Mouse (Mus musculus) ES-E14 (cell line): ENCODE measurements around the gene Ttc3.

Source experiments
- MAFK ChIP-seq: IDR thresholded peaks from 2 replicates; pipeline ENCODE4 v1.6.1; 2014; ENCODE audit warnings: mild to moderate bottlenecking, low read depth, low read length, inconsistent platforms; ENCODE audit not compliant: insufficient read depth
- ZC3H11A ChIP-seq: IDR thresholded peaks from 2 replicates; pipeline ENCODE4 v1.6.1; 2012; ENCODE audit warnings: low read depth, mild to moderate bottlenecking, inconsistent platforms, low read length, borderline replicate concordance

DNA sequence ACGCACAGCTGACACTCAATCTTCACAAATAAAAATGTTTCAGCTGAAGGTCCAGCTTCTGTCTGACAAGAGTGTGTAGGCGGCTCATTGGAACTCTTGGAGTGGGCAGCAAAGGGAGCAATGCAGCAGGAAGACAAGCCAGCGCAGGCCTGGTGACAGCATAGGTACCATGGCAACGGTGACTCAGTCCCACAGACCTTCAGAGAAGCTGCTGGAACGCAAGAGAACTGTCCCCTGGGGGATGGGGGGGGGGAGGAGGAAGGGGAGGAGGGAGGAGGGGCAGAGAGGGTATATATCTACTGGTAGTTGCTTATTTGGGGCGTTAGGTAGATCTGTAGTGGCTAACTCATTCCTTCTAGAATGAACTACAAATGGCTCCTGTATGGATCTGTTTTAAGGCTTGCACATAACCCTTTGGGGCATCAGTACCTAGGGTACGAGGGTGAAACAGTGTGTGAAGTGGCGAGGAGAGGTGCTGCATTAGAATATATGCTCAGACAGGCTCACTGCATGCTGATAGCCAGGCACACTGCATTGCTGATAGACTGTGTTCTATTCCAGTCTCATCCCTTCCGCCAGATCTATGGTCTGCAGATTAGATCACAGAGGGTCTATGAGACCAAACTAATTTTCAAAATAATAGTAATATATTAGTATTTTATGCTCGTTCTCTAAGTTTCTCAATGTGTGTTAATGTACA is 8.1 kb upstream of the Ttc3 start:
- TF ChIP-seq MAFK (no peak), ZC3H11A (no peak)
